Mouse (Mus musculus) hindbrain, embryonic 16.5 days (tissue): Measurements from ENCODE around the gene Cblc. TPM values are rescaled to one million over a fixed set of nuclear protein-coding genes. Genes with fewer than 3 reads are reported as not detected.

Experiments used
- ATAC-seq: fragments of 200-750 bp; cut with Nextera tagmentation; 2 replicates; pipeline ENCODE4 v1.8.0; 2017; ENCODE audit warnings: moderate TSS enrichment, moderate library complexity
- H3K27ac ChIP-seq: fragments of 300-500 bp; sonication (generic); 2 replicates; pipeline ENCODE4 v1.5.1; 2014; ENCODE audit warnings: low read depth, mild to moderate bottlenecking, control low read depth, low read length, moderate library complexity
- H3K27me3 ChIP-seq: fragments of 300-500 bp; sonication (generic); replicated peaks from 2 replicates; pipeline ENCODE4 v1.6.1; 2014; ENCODE audit warnings: low read length; ENCODE audit not compliant: control insufficient read depth, insufficient read depth
- H3K36me3 ChIP-seq: fragments of 300-500 bp; sonication (generic); 2 replicates; pipeline ENCODE4 v1.6.1; 2014; ENCODE audit warnings: mild to moderate bottlenecking, low read length, moderate library complexity, mixed read lengths; ENCODE audit not compliant: control insufficient read depth, insufficient read depth
- H3K4me1 ChIP-seq: fragments of 300-500 bp; sonication (generic); 2 replicates; pipeline ENCODE4 v1.6.1; 2014; ENCODE audit warnings: low read depth, low read length; ENCODE audit not compliant: control insufficient read depth, insufficient read depth
- H3K4me2 ChIP-seq: fragments of 300-500 bp; sonication (generic); 2 replicates; pipeline ENCODE4 v1.6.1; 2014; ENCODE audit warnings: mild to moderate bottlenecking, low read length, control low read depth, moderate library complexity
- H3K4me3 ChIP-seq: fragments of 300-500 bp; sonication (generic); 2 replicates; pipeline ENCODE4 v1.5.1; 2014; ENCODE audit warnings: mild to moderate bottlenecking, low read length, control low read depth, moderate library complexity
- H3K9ac ChIP-seq: fragments of 300-500 bp; sonication (generic); 2 replicates; pipeline ENCODE4 v1.6.1; 2014; ENCODE audit warnings: low read depth, mild to moderate bottlenecking, control low read depth, low read length, moderate library complexity
- H3K9me3 ChIP-seq: fragments of 300-500 bp; sonication (generic); 2 replicates; pipeline ENCODE4 v1.6.1; 2014; ENCODE audit warnings: mild to moderate bottlenecking, low read length, moderate library complexity; ENCODE audit not compliant: control insufficient read depth
- WGBS: fragments of 180-500 bp; shearing (Covaris S2); extraction: QIAGEN DNeasy Blood & Tissue Kit; methylation state at CpG from one replicate; pipeline ENCODE4 v1.1.7; 2014; 5-methylcytosine and 5-hydroxymethylcytosine counted together
- polyA plus RNA-seq: library from polyadenylated mRNA; unstranded; fragments of >200 nt; fragmentation: Nextera tagmentation; extraction: Ambion mirVana; gene quantifications from 2 replicates; pipeline ENCODE4 v1.2.1, GENCODE M21; 2015

Gene Cblc
- polyA plus RNA-seq, 1 experiment from 2014 or later, result 0.34 TPM

DNA sequence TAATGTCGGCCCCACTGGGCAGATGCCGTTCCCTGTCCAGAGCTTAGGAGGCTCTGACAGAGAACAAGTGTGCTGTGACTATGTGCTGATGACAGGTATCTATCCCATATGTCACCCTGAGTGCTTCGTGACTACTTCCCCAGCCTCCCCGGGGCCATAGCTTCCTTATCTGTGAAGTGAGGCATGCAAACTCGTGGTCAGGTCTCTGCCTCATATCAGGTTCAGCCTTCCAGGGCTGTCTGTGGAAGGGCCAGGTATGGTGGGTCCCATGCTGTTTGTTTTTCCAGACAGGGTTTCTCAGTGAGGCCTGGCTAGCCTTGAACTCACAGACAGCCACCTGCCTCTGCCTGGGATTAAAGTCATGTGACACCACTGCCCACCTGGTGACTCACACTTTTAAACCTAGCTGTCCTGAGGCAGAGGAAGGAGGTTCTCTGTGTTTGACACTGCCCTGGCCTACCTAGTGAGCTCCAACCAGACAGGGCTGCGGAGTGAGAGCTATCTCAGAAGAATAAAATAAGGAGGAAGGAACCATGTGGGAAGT is 17.0 kb upstream of the Cblc start:
- no peak overlapping the region for H3K9ac ChIP-seq
- no peak for ATAC-seq
- H3K36me3 ChIP-seq, result no peaks in the 10 kb centered on the region
- H3K4me1 ChIP-seq, result peaks cover 28% of the 10 kb centered on the region
- no peak overlapping the region for H3K4me3 ChIP-seq
- H3K9me3 ChIP-seq, result no peaks in the 10 kb centered on the region
- 85% methylated on average over 6 of the region's 6 CpGs for WGBS
- no peak overlapping the region for H3K27ac ChIP-seq
- peaks cover 41% of the 10 kb centered on the region for H3K27me3 ChIP-seq
- no peak overlapping the region for H3K4me2 ChIP-seq

DNA sequence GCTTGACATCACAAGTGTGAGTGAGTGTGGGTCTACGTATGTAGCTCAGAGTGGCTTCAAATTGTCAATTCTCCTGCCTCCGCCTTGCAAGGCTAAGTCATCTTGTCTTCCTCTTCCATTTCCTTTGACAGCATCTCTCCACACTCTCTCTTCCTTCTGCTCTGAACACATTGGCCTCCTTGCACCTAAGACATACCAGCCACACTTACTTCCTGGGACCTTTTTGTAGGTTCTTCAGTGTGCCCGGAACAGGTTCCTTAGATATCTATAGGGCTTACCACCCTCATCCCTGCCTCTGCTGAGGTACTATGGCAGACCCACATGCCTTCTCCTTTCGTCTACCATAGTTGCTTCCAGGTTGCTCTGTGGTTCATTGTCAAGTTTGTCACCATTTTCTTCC is 16.6 kb upstream of the Cblc start:
- no peak overlapping the region for H3K4me2 ChIP-seq
- H3K9me3 ChIP-seq, result no peaks in the 10 kb centered on the region
- no peak overlapping the region for H3K27ac ChIP-seq
- no peak for ATAC-seq
- H3K9ac ChIP-seq, result no peak overlapping the region
- H3K27me3 ChIP-seq, result peaks cover 44% of the 10 kb centered on the region
- H3K4me1 ChIP-seq, result peaks cover 28% of the 10 kb centered on the region
- no peaks in the 10 kb centered on the region for H3K36me3 ChIP-seq
- H3K4me3 ChIP-seq, result no peak overlapping the region
- 89% methylated on average over 4 of the region's 4 CpGs for WGBS

- H3K9me3 ChIP-seq, result no peaks in the 10 kb centered on the region
- no peaks in the 10 kb centered on the region for H3K36me3 ChIP-seq
- peaks cover 16% of the 10 kb centered on the region for H3K4me1 ChIP-seq
- H3K4me3 ChIP-seq, result peak overlapping the region; percentile 24
- WGBS, result 5% methylated on average over 21 of the region's 22 CpGs
- peak; percentile 35 for ATAC-seq
- 0 out of 2 replicates have a peak overlapping the region, but pooled peaks have one; percentile 36 for H3K9ac ChIP-seq
- H3K27me3 ChIP-seq, result peaks cover 38% of the 10 kb centered on the region
- peak overlapping the region; percentile 49 for H3K4me2 ChIP-seq
- H3K27ac ChIP-seq, result no peak overlapping the region
These were observed 14.5 kb upstream of the Cblc start for GRCm38 (mm10) chr7:19811114-19811513.

- WGBS, result 5% methylated on average over 27 of the region's 27 CpGs
- Histone ChIP-seq H3K4me2 (peak overlapping the region; percentile 58), H3K36me3 (no peaks in the 10 kb centered on the region), H3K27me3 (peaks cover 38% of the 10 kb centered on the region), H3K4me1 (peaks cover 12% of the 10 kb centered on the region; the same call in 1 of the 2 replicates), H3K9me3 (no peaks in the 10 kb centered on the region), H3K4me3 (peak overlapping the region; percentile 35), H3K27ac (no peak overlapping the region), H3K9ac (peak overlapping the region; percentile 60)
- peak; percentile 78 for ATAC-seq
These were observed 12.8 kb upstream of the Cblc start for GRCm38 (mm10) chr7:19809369-19809768.

DNA sequence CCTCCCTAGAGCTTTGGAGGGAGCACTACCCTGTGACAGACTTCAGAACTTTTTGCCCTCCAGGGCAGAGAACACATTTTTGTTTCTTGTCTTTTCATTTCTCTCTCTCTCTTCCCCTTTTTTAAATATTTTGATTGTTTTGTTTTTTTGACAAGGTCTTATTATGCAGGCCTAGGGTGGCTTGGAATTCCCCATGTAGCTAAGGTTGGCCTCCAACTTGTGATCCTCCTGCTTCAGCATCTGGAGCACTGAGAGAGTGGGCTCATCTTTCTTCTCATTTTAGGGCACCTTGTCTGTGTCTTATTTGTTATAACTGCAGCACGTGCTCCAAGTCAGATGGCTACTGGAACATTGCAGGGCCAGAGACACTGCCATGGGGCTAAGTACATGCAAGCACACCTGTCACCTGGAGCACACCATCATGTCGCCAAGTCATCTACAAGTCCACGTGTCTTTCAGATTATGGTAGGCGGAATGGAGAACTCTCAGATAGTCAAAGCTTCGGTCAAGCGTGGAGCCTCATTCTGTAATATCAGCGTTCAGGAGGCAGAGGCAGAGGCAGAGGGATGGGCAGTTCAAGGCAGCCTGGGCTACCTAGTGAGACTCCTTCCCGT is 9.9 kb upstream of the Cblc start:
- H3K4me2 ChIP-seq, result no peak overlapping the region
- ATAC-seq, result no peak

DNA sequence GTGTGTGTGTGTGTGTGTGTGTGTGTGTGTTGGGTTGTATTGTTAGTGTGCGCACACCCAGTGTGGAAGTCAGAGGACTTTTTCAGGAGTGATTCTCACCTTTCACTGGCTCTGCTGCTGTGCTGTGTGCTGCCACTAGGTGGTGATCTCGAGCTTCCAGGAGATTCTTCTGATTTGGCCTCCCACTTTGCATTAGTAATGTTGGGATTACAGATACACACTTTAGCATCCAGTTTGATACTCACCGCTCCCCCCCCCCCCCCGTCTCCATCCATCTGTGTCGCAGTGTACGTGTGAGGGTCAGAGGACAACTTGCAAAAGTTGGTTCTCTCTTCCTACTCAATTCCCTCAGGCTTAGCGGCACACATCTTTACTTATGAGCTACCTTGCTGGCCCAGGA is 6.4 kb upstream of the Cblc start:
- Histone ChIP-seq H3K9ac (no peak overlapping the region), H3K9me3 (no peaks in the 10 kb centered on the region), H3K36me3 (no peaks in the 10 kb centered on the region), H3K4me1 (no peaks in the 10 kb centered on the region), H3K4me3 (no peak overlapping the region), H3K4me2 (no peak overlapping the region), H3K27ac (no peak overlapping the region), H3K27me3 (peaks cover under 1% of the 10 kb centered on the region; the same call in 1 of the 2 replicates)
- ATAC-seq, result peak; percentile 68; the same call in 1 of the 2 replicates
- 27% methylated on average over 5 of the region's 7 CpGs for WGBS

More for the DNA sequence above, 9.9 kb upstream of the Cblc start:
- no peaks in the 10 kb centered on the region for H3K36me3 ChIP-seq
- no peak overlapping the region for H3K27ac ChIP-seq
- no peak overlapping the region for H3K9ac ChIP-seq
- H3K27me3 ChIP-seq, result peaks cover 23% of the 10 kb centered on the region
- H3K4me3 ChIP-seq, result no peak overlapping the region
- H3K9me3 ChIP-seq, result no peaks in the 10 kb centered on the region
- 88% methylated on average over 8 of the region's 8 CpGs for WGBS
- H3K4me1 ChIP-seq, result peaks cover 12% of the 10 kb centered on the region; the same call in 1 of the 2 replicates

- Histone ChIP-seq H3K9me3 (no peaks in the 10 kb centered on the region), H3K27ac (no peak overlapping the region), H3K4me3 (no peak overlapping the region), H3K9ac (no peak overlapping the region), H3K4me1 (no peaks in the 10 kb centered on the region), H3K36me3 (no peaks in the 10 kb centered on the region), H3K4me2 (no peak overlapping the region), H3K27me3 (peaks cover 21% of the 10 kb centered on the region)
- no peak for ATAC-seq
- 32% methylated on average over 2 of the region's 2 CpGs for WGBS
These were observed 4.2 kb upstream of the Cblc start for GRCm38 (mm10) chr7:19800764-19801163.

DNA sequence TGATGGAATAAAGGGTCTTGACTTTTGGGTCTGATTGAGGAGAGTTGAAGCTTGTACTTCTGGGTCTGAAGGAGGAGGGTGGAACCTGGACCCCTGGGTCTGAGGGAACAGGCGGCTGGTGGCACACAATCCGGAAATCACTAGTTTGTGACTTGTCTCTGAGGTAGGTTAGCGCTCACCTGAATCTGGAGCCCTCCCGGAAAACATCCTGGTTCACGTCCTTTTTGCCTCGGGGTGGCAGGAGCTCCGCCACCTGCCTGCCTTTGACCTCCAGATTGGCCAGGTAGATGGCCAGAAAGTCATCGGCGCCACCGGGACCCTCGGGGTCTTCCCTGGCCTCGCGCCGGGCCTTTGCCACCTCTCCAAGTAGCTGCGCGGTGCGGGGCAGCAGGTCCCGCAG is 355 bp downstream of the Cblc start:
- H3K4me3 ChIP-seq, result no peak overlapping the region
- H3K27me3 ChIP-seq, result peaks cover 23% of the 10 kb centered on the region
- H3K9ac ChIP-seq, result peak overlapping the region; percentile 13; the same call in 1 of the 2 replicates
- 7% methylated on average over 18 of the region's 18 CpGs for WGBS
- no peak for ATAC-seq
- H3K4me1 ChIP-seq, result no peaks in the 10 kb centered on the region
- no peak overlapping the region for H3K27ac ChIP-seq
- H3K9me3 ChIP-seq, result no peaks in the 10 kb centered on the region
- H3K36me3 ChIP-seq, result no peaks in the 10 kb centered on the region
- no peak overlapping the region for H3K4me2 ChIP-seq

DNA sequence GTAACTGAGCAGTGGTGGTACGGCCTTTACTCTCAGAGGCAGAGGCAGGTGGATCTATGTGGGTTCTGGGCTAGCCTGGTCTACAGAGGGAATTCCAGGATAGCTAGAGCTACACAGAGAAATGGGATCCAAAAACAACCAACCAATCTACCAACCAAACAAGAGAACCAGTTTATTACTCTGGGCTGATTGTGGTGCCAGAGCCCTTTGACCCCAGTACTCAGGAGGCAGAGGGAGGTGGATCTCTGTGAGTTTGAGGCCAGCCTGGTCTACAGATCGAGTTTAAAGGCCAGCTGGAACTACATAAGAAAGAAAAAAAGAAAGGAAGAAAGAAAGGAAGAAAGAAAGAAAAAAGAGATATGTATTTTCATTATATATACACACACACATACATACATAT is 1.4 kb downstream of the Cblc start:
- ATAC-seq, result no peak
- WGBS, result 62% methylated on average over 2 of the region's 2 CpGs
- Histone ChIP-seq H3K27me3 (peaks cover 29% of the 10 kb centered on the region), H3K9ac (no peak overlapping the region), H3K27ac (no peak overlapping the region), H3K4me1 (no peaks in the 10 kb centered on the region), H3K4me3 (no peak overlapping the region), H3K4me2 (no peak overlapping the region), H3K36me3 (no peaks in the 10 kb centered on the region), H3K9me3 (no peaks in the 10 kb centered on the region)
